Mouse (Mus musculus) activated CD4-positive, CD25-positive, alpha-beta regulatory T cell, adult 4 months (primary cell): ENCODE results near the gene Man2b2. TPM values are rescaled to one million over a fixed set of nuclear protein-coding genes. Genes with fewer than 3 reads are reported as not detected.

Experiments
- ATAC-seq: one replicate; pipeline ENCODE4 v1.8.0; 2017
- polyA plus RNA-seq, 2 experiments: library from polyadenylated mRNA; unstranded; fragments of 100-300 nt; shearing (Covaris generic); gene quantifications; one replicate each; pipeline ENCODE4 v1.2.1; 2017

The Man2b2 gene
- 10 to 100 TPM; 18.0 to 28.5 TPM for polyA plus RNA-seq

DNA sequence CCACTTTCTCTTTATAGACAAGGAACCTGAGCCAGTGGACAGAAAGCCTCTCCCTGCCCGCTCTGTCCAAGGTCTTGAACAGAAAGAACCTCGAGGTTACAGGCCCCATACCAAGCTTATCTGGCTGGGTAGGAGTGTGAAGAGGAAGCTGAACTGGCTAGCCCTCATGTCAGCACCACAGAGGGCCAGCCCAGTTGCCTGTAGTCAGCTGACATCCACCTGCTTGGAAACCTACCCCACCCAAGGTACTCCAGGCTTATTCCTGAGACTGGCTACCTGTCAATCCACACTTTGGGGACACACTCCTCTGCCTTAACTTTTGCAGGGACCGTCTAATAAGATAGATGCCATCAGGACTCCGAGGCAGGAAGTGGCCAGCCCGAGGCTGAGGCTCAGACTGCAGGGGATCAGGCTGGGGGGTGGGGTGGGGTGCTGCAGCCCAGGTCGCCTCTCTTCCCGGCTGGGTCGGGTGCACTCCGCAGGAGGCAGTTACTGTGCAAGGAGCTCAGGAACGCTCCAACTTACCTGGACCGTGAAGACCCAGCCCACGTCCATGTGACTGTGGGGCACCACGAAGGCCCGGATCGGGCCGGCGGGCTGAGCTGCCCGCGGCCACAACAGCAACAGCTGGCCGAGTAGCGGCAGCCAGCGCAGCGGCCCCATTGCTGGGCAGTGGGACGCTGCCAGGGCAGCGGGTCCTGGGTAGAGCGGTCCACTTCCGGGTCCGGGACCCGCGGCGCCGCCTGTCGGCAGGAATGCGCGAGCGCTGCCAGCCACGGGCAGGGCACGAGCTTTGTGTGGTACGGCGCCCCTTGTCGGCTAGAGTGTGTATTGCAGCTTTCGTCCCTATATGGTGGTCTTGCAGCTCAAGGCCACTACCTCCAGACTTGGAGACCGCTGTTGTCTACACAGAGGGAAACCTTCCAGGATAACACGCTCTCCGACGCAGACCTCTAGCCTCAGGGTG, at the start of gene Man2b2:
Gene Man2b2 (minus strand): TSS at position 741 of the 967 bp plus-strand sequence.
- peak; percentile 90 for ATAC-seq

DNA sequence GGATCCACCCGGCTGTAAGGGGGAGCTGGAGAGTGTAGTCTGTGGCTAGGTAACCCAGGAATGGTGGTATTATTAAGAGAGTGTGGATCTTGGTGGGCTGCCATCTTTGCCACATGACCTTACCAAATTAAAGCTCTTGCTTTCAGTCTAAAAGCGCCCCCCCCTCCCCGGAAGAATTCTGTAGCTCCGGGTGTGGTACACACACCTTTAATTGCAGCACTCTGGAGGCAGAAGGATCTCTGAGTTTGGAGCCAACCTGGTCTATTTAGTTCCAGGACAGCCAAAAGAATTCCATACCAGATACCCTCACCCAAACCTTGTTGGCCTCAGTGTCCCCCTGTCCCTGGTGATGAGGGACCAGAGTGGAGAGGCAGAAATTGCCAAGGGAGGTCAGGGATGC, 48.3 kb upstream of the Man2b2 start:
- ATAC-seq, result no peak

GRCm38 (mm10) chr5:36877641-36878040, 47.2 kb upstream of the Man2b2 start:
- no peak for ATAC-seq

DNA sequence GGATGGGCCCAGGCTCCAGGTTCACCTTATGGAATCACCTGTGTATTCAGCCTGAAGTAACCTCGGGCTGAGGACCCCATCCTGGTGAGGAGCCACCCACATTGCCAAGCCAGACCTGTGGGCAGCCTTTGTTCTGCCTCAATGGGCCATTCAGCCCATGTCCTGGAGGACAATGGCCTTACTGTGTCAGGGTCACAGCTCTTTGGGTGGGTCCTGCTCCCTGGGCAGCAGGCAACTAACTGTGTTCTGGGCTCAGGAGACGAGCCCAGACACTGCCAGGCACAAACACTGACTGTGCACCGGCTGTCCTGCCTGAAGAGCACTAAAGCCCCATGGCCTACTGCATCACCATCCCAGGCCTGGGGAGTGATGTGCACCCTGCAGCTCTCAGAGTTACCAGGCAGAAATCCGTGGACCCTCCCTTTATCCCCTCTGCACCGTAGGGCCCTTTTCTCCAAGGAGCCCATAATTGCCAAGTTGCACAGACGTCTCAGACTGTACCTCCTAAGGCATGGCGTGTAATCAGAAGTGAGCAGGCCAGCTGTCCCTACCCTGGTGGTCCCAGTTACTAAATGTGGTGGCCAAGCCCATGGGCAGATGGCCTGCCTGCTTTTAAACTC, 46.4 kb upstream of the Man2b2 start:
- no peak for ATAC-seq

GRCm38 (mm10) chr5:36875956-36876355, 45.5 kb upstream of the Man2b2 start:
- no peak for ATAC-seq

DNA sequence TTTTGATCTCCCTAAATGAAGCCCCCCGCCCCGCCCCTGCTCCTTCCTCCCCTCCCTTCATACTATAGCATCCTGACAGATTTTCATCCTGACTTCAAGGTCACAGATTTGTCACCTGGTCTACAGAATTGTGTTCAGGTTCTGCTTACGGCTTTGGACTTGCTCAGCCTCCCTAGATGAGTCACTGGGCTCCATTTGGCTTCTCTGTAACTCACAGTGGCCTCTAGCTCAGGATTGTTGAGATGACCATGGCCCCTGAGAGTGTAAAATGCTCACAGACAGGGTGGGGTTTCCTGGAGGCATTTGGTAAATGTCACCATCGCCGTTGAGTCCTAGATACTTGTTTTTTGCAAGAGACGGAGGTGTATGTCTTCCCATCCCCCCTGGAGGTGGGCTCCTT, 40.5 kb upstream of the Man2b2 start:
- no peak for ATAC-seq

DNA sequence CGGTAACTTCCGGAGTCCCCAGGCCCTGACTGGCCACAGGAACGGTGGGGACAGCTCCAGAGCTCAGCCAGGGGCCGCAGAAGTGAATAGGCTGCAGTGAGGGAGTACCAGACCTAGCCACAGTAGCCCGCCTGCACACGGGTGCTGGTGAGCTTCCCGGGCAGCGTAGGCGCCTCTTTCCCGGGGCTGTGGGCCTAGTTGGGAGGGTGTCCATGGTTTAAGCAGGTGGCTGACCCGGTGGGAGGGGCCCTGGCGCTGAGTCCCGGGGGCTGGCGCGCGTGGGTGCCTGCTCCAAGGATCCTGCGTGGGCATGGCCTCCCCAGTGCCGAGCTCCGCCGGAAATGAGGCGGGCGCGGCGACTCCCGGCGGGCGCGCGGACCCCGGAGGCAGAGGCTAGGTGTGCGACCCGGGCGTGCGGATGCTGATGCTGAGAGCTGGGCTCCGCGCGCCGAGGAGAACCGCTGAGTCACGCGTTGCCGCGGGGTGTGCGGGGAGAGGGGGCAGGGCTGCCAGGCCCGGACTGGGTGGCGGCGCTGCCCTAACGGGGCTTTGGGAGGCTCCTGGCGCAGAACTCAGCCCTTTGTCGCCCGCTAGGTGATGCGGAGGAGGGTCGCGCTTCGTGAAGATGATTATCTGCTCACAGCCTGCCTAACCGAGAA, 39.3 kb upstream of the Man2b2 start:
- no peak for ATAC-seq

- no peak for ATAC-seq
Observed at GRCm38 (mm10) chr5:36869186-36869577, 38.7 kb upstream of the Man2b2 start.

- no peak for ATAC-seq
Observed at GRCm38 (mm10) chr5:36868266-36869090, 38.0 kb upstream of the Man2b2 start, which contains the start of gene Ppp2r2c. Gene Ppp2r2c, plus strand, starts transcription at chr5:36868513.

DNA sequence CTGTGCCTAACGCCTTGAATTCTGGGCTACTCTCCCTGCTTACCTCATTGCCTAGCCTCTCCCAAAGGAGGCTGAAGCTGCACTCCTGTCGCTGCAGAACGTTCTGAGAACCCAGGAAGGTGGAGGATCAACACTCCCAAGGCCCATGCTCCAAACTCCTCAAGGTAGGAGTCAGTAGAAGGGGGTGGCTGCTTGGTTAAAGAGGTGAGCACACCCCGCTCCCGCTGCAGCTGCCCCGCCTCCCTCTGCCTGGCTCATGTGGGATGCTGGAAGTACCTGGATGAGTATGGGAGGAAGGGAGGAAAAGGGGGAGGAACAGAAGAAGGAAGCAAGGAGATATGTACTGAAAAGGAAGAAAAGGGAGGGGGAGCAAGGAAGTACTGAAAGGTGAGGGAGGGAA, 37.1 kb upstream of the Man2b2 start:
- ATAC-seq, result no peak

- no peak for ATAC-seq
Observed at GRCm38 (mm10) chr5:36866701-36867250, 36.3 kb upstream of the Man2b2 start.

- ATAC-seq, result no peak
Observed at GRCm38 (mm10) chr5:36861084-36861483, 30.6 kb upstream of the Man2b2 start.

DNA sequence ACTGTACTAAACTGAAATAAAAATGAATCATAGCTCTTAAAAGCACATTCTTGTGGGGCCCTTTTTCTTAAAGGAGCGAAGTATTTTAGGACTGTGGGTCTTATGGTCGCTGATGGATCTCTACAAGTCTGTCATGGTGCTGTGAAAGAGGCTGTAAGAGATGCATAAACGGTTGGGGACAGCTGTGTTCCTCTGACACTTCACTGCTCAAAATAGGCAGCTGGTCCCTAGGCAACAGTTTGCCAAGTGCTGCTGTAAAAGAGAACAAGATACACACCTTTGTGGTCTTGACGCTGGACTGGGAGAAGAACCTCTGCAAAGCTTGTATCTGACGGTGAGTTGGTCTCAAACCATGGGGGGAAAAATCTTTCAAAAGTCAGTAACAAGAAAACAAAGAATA, 27.1 kb upstream of the Man2b2 start:
- ATAC-seq, result no peak

DNA sequence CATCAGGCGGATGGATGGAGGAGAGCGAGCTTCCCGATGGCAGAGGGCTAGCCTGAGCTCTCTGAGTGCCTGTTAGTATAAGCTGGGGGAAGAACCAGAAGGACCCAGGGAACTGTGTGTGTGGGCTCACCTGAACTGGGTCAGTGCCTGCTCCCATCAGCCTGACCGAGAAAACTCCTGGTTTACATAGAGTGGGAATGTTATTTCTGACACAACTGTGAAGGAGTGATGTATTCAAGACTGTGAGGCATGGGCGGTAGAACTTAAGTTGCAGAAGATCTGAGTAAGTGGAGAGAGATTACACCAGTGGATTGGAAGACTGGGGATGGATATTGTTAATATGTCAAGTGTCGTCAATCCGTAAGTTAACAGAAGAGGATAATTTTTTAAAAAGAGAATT, 26.1 kb upstream of the Man2b2 start:
- ATAC-seq, result no peak

GRCm38 (mm10) chr5:36855180-36855579, 24.7 kb upstream of the Man2b2 start:
- ATAC-seq, result no peak

DNA sequence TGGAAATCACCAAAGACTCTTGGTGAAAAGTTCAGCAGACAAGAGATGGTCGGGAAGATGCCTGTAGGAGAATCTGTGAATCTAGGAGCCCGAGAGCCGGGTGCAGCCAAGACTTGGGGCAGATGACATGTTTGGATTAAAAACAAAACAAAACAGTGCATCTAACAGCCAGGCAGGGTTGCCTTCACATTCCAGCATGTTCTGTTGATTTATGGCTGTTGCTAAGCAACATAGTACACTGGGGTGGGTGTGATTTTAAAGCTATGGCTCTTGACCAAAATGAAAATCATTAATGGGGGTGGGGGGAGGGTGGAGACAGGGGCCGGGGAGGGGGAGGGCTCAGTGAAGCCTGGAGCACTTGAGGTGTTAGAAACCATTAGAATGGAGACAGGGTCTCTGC, 21.1 kb upstream of the Man2b2 start:
- ATAC-seq, result no peak

DNA sequence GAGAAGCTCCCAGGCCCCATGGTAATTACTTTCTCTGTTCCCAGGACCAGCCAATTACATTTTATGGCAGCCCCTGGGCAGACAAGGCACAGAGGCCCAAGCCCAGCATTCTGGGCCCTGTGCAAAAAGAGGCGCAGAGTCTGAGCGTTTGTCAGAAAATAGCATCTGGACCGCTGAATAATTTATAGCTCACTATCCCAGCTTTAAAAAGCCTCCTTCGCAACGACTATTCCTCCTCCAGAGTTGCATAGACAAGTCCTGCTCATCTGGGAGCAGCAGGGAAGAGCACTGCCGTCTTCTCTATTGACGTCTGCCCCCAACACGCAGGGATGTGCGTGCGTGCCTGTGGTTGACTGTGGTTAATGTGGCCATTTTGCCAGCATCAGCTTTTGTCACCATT, 14.0 kb upstream of the Man2b2 start:
- no peak for ATAC-seq

DNA sequence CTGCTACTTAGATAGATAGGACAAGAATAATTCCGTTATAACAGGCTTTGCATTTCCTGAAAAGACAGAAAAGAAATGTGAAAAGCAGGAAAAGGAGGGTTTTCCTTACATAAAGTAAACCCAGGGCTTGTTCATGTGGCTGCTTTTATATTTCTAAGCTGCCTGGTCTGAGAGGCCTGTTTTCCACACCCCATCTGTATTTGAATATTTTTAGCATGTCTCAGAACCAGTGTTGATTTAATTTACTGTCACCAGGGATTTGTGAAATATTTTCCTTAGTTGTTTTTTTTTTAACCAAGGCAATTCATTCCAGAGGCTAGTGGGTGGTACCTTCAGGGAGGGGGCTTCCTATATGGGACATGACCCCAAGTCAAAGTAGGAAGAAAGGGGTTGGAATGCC, 11.2 kb upstream of the Man2b2 start:
- no peak for ATAC-seq

GRCm38 (mm10) chr5:36840092-36840491, 9.6 kb upstream of the Man2b2 start:
- ATAC-seq, result no peak

- ATAC-seq, result no peak
Observed at GRCm38 (mm10) chr5:36839602-36840001, 9.1 kb upstream of the Man2b2 start.

DNA sequence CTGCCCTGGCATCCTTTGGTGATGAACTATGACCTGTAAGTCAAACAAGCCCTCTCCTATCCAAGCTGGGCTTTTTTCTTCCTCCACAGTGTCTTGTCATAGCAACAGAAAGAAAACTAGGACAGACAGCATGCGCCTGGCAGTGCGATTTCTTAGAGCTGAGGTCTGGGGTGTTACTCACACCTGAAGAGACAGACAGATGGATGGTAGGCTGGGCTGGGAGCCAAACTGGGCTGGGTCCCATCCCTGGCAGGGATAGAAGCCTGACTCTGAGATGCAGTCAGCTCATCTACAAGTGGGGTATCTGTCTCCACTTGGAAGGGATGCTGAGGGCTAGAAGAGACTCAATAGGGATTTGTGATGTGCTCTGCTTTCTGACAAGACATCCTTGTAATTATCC, 8.6 kb upstream of the Man2b2 start:
- no peak for ATAC-seq

- ATAC-seq, result peak; percentile 61
Observed at GRCm38 (mm10) chr5:36835933-36836332, 5.5 kb upstream of the Man2b2 start.
